Mouse (Mus musculus) hindbrain, embryonic 11.5 days (tissue): ENCODE results near the gene Eng. TPM values are rescaled to one million over a fixed set of nuclear protein-coding genes. Genes with fewer than 3 reads are reported as not detected.

ENCODE experiments used
- ATAC-seq: fragments of 200-750 bp; cut with Nextera tagmentation; 2 replicates; pipeline ENCODE4 v1.8.0; 2017; ENCODE audit warnings: mild to moderate bottlenecking, moderate TSS enrichment, moderate library complexity; ENCODE audit not compliant: low FRiP score
- DNase-seq: peaks from one replicate; pipeline ENCODE4 v3.0.0-alpha.2; 2015; ENCODE audit warnings: low spot score
- H3K27ac ChIP-seq: fragments of 300-500 bp; sonication (generic); 2 replicates; pipeline ENCODE4 v1.5.1; 2014; ENCODE audit warnings: mild to moderate bottlenecking, low read depth, low read length
- H3K27me3 ChIP-seq: fragments of 300-500 bp; sonication (generic); 2 replicates; pipeline ENCODE4 v1.6.1; 2014; ENCODE audit warnings: mild to moderate bottlenecking, low read length, moderate library complexity, mixed read lengths; ENCODE audit not compliant: control insufficient read depth, insufficient read depth
- H3K36me3 ChIP-seq: fragments of 300-500 bp; sonication (generic); 2 replicates; pipeline ENCODE4 v1.6.1; 2014; ENCODE audit warnings: mild to moderate bottlenecking, low read length, moderate library complexity, mixed read lengths; ENCODE audit not compliant: control insufficient read depth, insufficient read depth
- H3K4me1 ChIP-seq: fragments of 300-500 bp; sonication (generic); replicated peaks from 2 replicates; pipeline ENCODE4 v1.6.1; 2014; ENCODE audit warnings: low read length, mixed read lengths; ENCODE audit not compliant: control insufficient read depth, insufficient read depth
- H3K4me2 ChIP-seq: fragments of 300-500 bp; sonication (generic); replicated peaks from 2 replicates; pipeline ENCODE4 v1.6.1; 2014; ENCODE audit warnings: mild to moderate bottlenecking, low read depth, low read length
- H3K4me3 ChIP-seq: fragments of 300-500 bp; sonication (generic); 2 replicates; pipeline ENCODE4 v1.5.1; 2014; ENCODE audit warnings: low read depth, low read length
- H3K9ac ChIP-seq: fragments of 300-500 bp; sonication (generic); 2 replicates; pipeline ENCODE4 v1.6.1; 2014; ENCODE audit warnings: low read depth, low read length
- H3K9me3 ChIP-seq: fragments of 300-500 bp; sonication (generic); 2 replicates; pipeline ENCODE4 v1.6.1; 2016; ENCODE audit warnings: low read length; ENCODE audit not compliant: control insufficient read depth
- WGBS: fragments of 180-500 bp; shearing (Covaris S2); extraction: QIAGEN DNeasy Blood & Tissue Kit; methylation state at CpG from one replicate; pipeline ENCODE4 v1.1.7; 2014; 5-methylcytosine and 5-hydroxymethylcytosine counted together
- polyA plus RNA-seq: library from polyadenylated mRNA; unstranded; fragments of >200 nt; fragmentation: Nextera tagmentation; extraction: Ambion mirVana; gene quantifications from 2 replicates; pipeline ENCODE4 v1.2.1, GENCODE M21; 2014

Eng gene
- polyA plus RNA-seq, result 18.1 and 23.1 TPM in 2 replicates

- ATAC-seq, result no peak
- WGBS, result 53% methylated on average over 31 of the region's 31 CpGs
Observed at GRCm38 (mm10) chr2:32646379-32647056, at the start of gene Eng. Eng (plus strand) TSS chr2:32646595.

GRCm38 (mm10) chr2:32596725-32597124, 49.7 kb upstream of the Eng start:
- Histone ChIP-seq H3K27ac (no peak overlapping the region), H3K36me3 (no peaks in the 10 kb centered on the region), H3K9ac (no peak overlapping the region), H3K4me1 (no peaks in the 10 kb centered on the region), H3K9me3 (no peaks in the 10 kb centered on the region), H3K4me3 (no peak overlapping the region), H3K27me3 (no peaks in the 10 kb centered on the region), H3K4me2 (no peak overlapping the region)
- WGBS, result 91% methylated on average over 13 of the region's 13 CpGs
- no peak for DNase-seq
- no peak for ATAC-seq

More at GRCm38 (mm10) chr2:32646379-32647056, at the start of gene Eng:
- Histone ChIP-seq H3K4me2 (no peak within 1 kb of the TSS), H3K27me3 (no peaks in the 10 kb centered on the region), H3K9me3 (no peaks in the 10 kb centered on the region), H3K27ac (no peak within 1 kb of the TSS), H3K4me1 (no peaks in the 10 kb centered on the region), H3K36me3 (no peaks in the 10 kb centered on the region), H3K4me3 (peak within 1 kb of the TSS; percentile 6; the same call in 1 of the 2 replicates), H3K9ac (no peak within 1 kb of the TSS)
- no peak for DNase-seq

GRCm38 (mm10) chr2:32597248-32597647, 49.1 kb upstream of the Eng start:
- Histone ChIP-seq H3K27me3 (no peaks in the 10 kb centered on the region), H3K4me1 (no peaks in the 10 kb centered on the region), H3K9me3 (no peaks in the 10 kb centered on the region), H3K4me3 (no peak overlapping the region), H3K27ac (no peak overlapping the region), H3K9ac (no peak overlapping the region), H3K4me2 (no peak overlapping the region), H3K36me3 (no peaks in the 10 kb centered on the region)
- WGBS, result 90% methylated on average over 5 of the region's 5 CpGs
- ATAC-seq (no peak), DNase-seq (no peak)

GRCm38 (mm10) chr2:32597699-32598098, 48.7 kb upstream of the Eng start:
- Histone ChIP-seq H3K9me3 (no peaks in the 10 kb centered on the region), H3K36me3 (no peaks in the 10 kb centered on the region), H3K4me3 (no peak overlapping the region), H3K9ac (no peak overlapping the region), H3K4me1 (no peaks in the 10 kb centered on the region), H3K27me3 (no peaks in the 10 kb centered on the region), H3K27ac (no peak overlapping the region), H3K4me2 (no peak overlapping the region)
- DNase-seq (no peak), ATAC-seq (no peak)
- WGBS, result 94% methylated on average over 5 of the region's 5 CpGs

- Histone ChIP-seq H3K9me3 (no peaks in the 10 kb centered on the region), H3K36me3 (no peaks in the 10 kb centered on the region), H3K4me1 (no peaks in the 10 kb centered on the region), H3K27me3 (no peaks in the 10 kb centered on the region), H3K4me3 (no peak overlapping the region), H3K27ac (no peak overlapping the region), H3K9ac (no peak overlapping the region), H3K4me2 (no peak overlapping the region)
- DNase-seq (no peak), ATAC-seq (no peak)
- WGBS, result 93% methylated on average over 8 of the region's 8 CpGs
Observed at GRCm38 (mm10) chr2:32598506-32598905, 47.9 kb upstream of the Eng start.

GRCm38 (mm10) chr2:32599409-32599808, 47.0 kb upstream of the Eng start, which contains the start of gene St6galnac6:
St6galnac6 (plus strand) TSS chr2:32599709.
- Histone ChIP-seq H3K4me3 (no peak within 1 kb of the TSS), H3K4me1 (no peaks in the 10 kb centered on the region), H3K9ac (no peak within 1 kb of the TSS), H3K27ac (no peak within 1 kb of the TSS), H3K4me2 (no peak within 1 kb of the TSS), H3K27me3 (no peaks in the 10 kb centered on the region), H3K36me3 (no peaks in the 10 kb centered on the region), H3K9me3 (no peaks in the 10 kb centered on the region)
- WGBS, result 92% methylated on average over 3 of the region's 3 CpGs
- ATAC-seq (no peak), DNase-seq (no peak)

DNA sequence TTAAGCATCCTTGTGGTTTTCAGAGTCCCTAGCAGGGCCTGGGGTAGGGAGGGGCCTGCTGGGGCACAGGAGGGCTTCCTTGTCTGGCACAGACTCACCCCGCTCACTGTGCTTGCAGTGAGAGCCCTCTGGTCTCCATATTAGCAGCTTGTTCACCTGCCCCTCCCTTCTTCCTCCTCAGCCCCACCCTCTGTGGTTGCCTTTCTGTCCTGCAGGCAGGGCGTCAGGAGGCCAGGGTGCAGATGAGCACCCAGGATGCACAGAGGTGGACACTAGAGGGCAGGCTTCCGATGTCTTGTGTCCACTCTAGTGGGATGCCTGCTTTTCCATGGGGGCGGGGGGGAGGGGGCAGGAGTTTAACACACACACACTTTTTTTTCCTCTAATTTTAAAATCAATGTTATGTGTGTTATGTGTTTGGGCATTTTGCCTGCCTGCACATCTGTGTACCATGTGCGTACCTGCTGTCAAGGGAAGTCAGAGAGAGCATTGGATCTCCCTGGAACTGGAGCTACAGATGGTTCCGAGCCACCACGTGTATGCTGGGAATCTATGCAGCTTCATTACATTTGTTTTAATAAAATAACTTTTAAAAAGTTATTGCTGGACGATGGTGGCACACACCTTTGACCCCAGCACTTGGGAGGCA, 44.9 kb upstream of the Eng start:
- Histone ChIP-seq H3K9me3 (no peaks in the 10 kb centered on the region), H3K4me3 (no peak overlapping the region), H3K27me3 (no peaks in the 10 kb centered on the region), H3K4me1 (no peaks in the 10 kb centered on the region), H3K27ac (no peak overlapping the region), H3K9ac (no peak overlapping the region), H3K4me2 (no peak overlapping the region), H3K36me3 (no peaks in the 10 kb centered on the region)
- ATAC-seq (no peak), DNase-seq (peak; percentile 62)
- WGBS, result 37% methylated on average over 8 of the region's 8 CpGs

DNA sequence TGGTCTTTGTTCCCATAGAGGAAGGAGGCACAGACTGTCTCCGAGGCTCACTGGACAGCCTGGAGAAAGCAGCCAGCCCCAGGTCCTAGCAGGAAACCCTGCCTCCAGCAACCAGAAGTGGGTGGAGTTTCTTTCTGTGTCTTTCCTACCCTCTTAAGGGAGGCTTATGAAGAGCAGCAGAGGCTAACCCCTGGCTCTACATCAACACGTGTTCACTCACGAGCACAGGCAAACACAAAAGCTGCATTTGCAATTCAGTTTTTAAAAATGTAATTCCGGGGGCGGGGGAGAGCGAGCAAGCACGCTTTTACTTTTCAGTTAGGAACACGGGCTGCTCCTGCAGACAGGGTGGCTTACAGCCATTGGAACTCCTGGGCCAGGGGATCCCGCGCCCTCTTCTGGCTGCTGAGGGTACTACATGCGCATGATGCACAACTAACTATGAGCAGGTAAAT, 43.8 kb upstream of the Eng start:
- Histone ChIP-seq H3K27ac (no peak overlapping the region), H3K4me1 (peaks cover 2% of the 10 kb centered on the region; the same call in 1 of the 2 replicates), H3K4me3 (peak overlapping the region; percentile 15; the same call in 1 of the 2 replicates), H3K4me2 (peak overlapping the region; percentile 21; the same call in 1 of the 2 replicates), H3K9ac (no peak overlapping the region), H3K36me3 (no peaks in the 10 kb centered on the region), H3K9me3 (no peaks in the 10 kb centered on the region), H3K27me3 (peaks cover 3% of the 10 kb centered on the region; the same call in 1 of the 2 replicates)
- DNase-seq, result peak; percentile 88
- WGBS, result 1% methylated on average over 11 of the region's 11 CpGs
- no peak for ATAC-seq
